Comparison of ENCODE assay signal across 10 mouse cellular contexts in genomic region chr6:101616776-101617175, GRCm38 (mm10).
DNase-seq lines count a peak whose midpoint lies in the region; ATAC-seq and TF ChIP-seq lines count a peak whose summit lies in the region.
"Had no signal": no experiment of that assay in that cellular context is flagged by ENCODE, and none has a peak within 500 bp of the region (broad histone marks: within the 10 kb centered on the region; RNA-seq: fewer than 3 reads in every experiment).

No protein-coding gene starts in this region.

- no peaks in the 10 kb centered on the region for H3K36me3 ChIP-seq in heart, postnatal 0 days (replicated peaks; ENCODE audit: control insufficient read depth, insufficient read depth, low read length)
- H3K36me3 ChIP-seq in heart, embryonic 10.5 days = no peaks in the 10 kb centered on the region
- H3K36me3 ChIP-seq in embryonic facial prominence, embryonic 14.5 days (ENCODE audit: control insufficient read depth, insufficient read depth, low read length) = no peaks in the 10 kb centered on the region

- no peaks in the 10 kb centered on the region for H3K9me3 ChIP-seq in heart, postnatal 0 days (replicated peaks; ENCODE audit: control insufficient read depth, low read length)
- no peaks in the 10 kb centered on the region for H3K9me3 ChIP-seq in heart, embryonic 10.5 days
- no peaks in the 10 kb centered on the region for H3K9me3 ChIP-seq in embryonic facial prominence, embryonic 14.5 days (ENCODE audit: control insufficient read depth, low read length)

- no peak overlapping the region for H3K4me2 ChIP-seq in heart, postnatal 0 days (ENCODE audit: low read depth, low read length)
- H3K4me2 ChIP-seq in embryonic facial prominence, embryonic 14.5 days (ENCODE audit: low read depth, low read length) = no peak overlapping the region

- H3K27ac ChIP-seq in heart, postnatal 0 days (ENCODE audit: low read depth) = no peak overlapping the region
- no peak overlapping the region for H3K27ac ChIP-seq in heart, embryonic 10.5 days
- H3K27ac ChIP-seq in embryonic facial prominence, embryonic 14.5 days (replicated peaks; ENCODE audit: low read depth, low read length) = no peak overlapping the region

- peak; percentile 45 for DNase-seq in heart, postnatal 0 days (ENCODE audit: low spot score)
- DNase-seq in heart, embryonic 10.5 days (ENCODE audit: low spot score) = no peak
- DNase-seq in lung, postnatal 14 days = peak; percentile 5
- no peak for DNase-seq in lung, postnatal 25 days (ENCODE audit: low spot score)
- DNase-seq in embryonic facial prominence, embryonic 14.5 days (ENCODE audit: low spot score) = peak; percentile 71
- peak; percentile 61 for DNase-seq in retina, postnatal 1 day
- no peak for DNase-seq in natural killer cell, adult 2 months (ENCODE audit: low spot score in 2 of 2)
- DNase-seq: liver; thymus, adult 18-20 months had no signal

- H3K27me3 ChIP-seq in heart, postnatal 0 days (ENCODE audit: control insufficient read depth, insufficient read depth, low read length) = no peaks in the 10 kb centered on the region
- H3K27me3 ChIP-seq in heart, embryonic 10.5 days (ENCODE audit: insufficient read depth, poor library complexity, severe bottlenecking) = no peaks in the 10 kb centered on the region
- no peaks in the 10 kb centered on the region for H3K27me3 ChIP-seq in embryonic facial prominence, embryonic 14.5 days (replicated peaks; ENCODE audit: control insufficient read depth, insufficient read depth, low read length)

- peak; percentile 69 for TF ChIP-seq CTCF in heart, postnatal 0 days (IDR thresholded peaks at IDR 0.05; ENCODE audit: low read depth)

- ATAC-seq in heart, postnatal 0 days (ENCODE audit: insufficient read depth, low read depth) = 0 out of 2 replicates have a peak, but pooled peaks have one; percentile 24
- ATAC-seq in embryonic facial prominence, embryonic 14.5 days (ENCODE audit: low read depth) = no peak
- no peak for ATAC-seq in monocyte, adult 5-6 weeks (replicated peaks; ENCODE audit: insufficient number of reproducible peaks, low FRiP score, low TSS enrichment, poor library complexity, severe bottlenecking)

- WGBS in heart, postnatal 0 days = 27% methylated on average over 3 of the region's 3 CpGs
- WGBS in heart, embryonic 10.5 days = 45% methylated on average over 3 of the region's 3 CpGs
- 38% methylated on average over 3 of the region's 3 CpGs for WGBS in embryonic facial prominence, embryonic 14.5 days

- no peak overlapping the region for H3K4me3 ChIP-seq in heart, postnatal 0 days (ENCODE audit: low read depth, low read length)
- no peak overlapping the region for H3K4me3 ChIP-seq in heart, embryonic 10.5 days
- H3K4me3 ChIP-seq in embryonic facial prominence, embryonic 14.5 days (ENCODE audit: low read depth, low read length) = no peak overlapping the region

- no peak for TF ChIP-seq EP300 in heart, postnatal 0 days (IDR thresholded peaks at IDR 0.05; ENCODE audit: low read depth)

- H3K4me1 ChIP-seq in heart, postnatal 0 days (ENCODE audit: control insufficient read depth, insufficient read depth) = no peaks in the 10 kb centered on the region
- H3K4me1 ChIP-seq in heart, embryonic 10.5 days = no peaks in the 10 kb centered on the region
- no peaks in the 10 kb centered on the region for H3K4me1 ChIP-seq in embryonic facial prominence, embryonic 14.5 days (ENCODE audit: control insufficient read depth, insufficient read depth, low read length)

- H3K9ac ChIP-seq in heart, postnatal 0 days (replicated peaks; ENCODE audit: low read depth, low read length) = no peak overlapping the region
- no peak overlapping the region for H3K9ac ChIP-seq in embryonic facial prominence, embryonic 14.5 days (ENCODE audit: low read depth, low read length)

Comparison
In these comparisons a context has a peak if more than half of its experiments do, and no peak if none do; other contexts are left out.
1. DNase-seq: peak in heart, postnatal 0 days (single experiment), lung, postnatal 14 days (single experiment), embryonic facial prominence, embryonic 14.5 days (single experiment) and retina, postnatal 1 day (single experiment); none in heart, embryonic 10.5 days (single experiment), lung, postnatal 25 days (single experiment) and natural killer cell, adult 2 months (0 of 2).